Mouse (Mus musculus): Measurements from ENCODE around the gene Aste1. TPM values are rescaled to one million over a fixed set of nuclear protein-coding genes. Genes with fewer than 3 reads are reported as not detected.

Aste1 gene
- 10 to 100 TPM in 1 of 2 experiments, 1 to 10 TPM in 1; 9.4 to 11.0 TPM for total RNA-seq (2021)
- long read RNA-seq, partial matches to known transcripts: 3 of 14 reads
- long read RNA-seq, other reads (novel, unspliced or antisense): 9 of 14 reads

GRCm38 (mm10) chr9:105395218-105395627, at the start of gene Aste1, which contains the start of gene Nek11:
TSS of gene Aste1 (plus strand) at chr9:105395392.
TSS of gene Nek11 (minus strand) at chr9:105395524.
- peak; percentile 84 to 95 for DNase-seq (ENCODE audit: low spot score in 2 of 2)

- DNase-seq (ENCODE audit: low spot score in 2 of 2): peak in 1 of 2 experiments; percentile 26
Measured at GRCm38 (mm10) chr9:105348242-105349031, 46.8 kb upstream of the Aste1 start.

GRCm38 (mm10) chr9:105349034-105349433, 46.2 kb upstream of the Aste1 start:
- DNase-seq (ENCODE audit: low spot score in 2 of 2): peak in 1 of 2 experiments; percentile 54

DNA sequence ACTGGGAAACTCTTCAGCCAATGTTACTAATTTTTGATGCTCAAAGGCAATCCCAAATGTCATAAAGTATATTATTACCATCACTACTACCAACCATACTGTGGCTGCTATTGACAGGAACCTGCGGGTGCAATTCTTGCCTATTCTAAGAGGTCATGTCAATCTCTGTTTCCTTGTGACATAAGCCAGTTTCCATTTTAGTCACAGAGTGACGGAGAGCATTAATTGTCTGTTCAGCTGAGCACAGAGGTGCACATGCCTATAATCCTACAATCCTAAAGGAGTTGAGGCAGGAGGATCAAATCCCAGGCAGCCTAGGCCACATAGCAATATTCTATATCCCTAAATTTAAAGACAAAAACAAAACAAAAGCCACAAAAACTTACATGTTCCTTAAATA, 33.0 kb upstream of the Aste1 start:
- no peak for DNase-seq (ENCODE audit: low spot score in 2 of 2)

- DNase-seq (ENCODE audit: low spot score in 2 of 2): peak; percentile 66 to 84
Measured at GRCm38 (mm10) chr9:105363520-105364231, 31.5 kb upstream of the Aste1 start.

DNA sequence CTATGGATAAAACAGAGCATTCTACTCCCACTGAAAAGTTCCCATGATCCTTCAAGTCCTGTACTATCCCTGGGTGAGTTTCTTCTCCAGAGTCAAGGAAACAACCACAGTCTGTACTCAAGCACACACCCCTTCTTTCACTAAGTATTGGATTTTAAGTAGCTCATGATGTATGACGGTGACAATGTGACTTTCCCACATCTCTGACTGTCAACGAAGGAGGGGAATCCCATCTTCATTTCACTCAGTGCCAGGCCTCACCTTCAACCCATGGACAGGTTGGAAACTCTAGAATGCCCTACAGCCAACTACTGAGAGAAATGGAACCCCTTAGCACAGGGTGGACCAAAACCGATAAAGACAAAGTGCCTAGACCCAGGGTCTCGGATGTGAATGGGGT, 29.0 kb upstream of the Aste1 start:
- no peak for DNase-seq (ENCODE audit: low spot score in 2 of 2)

GRCm38 (mm10) chr9:105368605-105369004, 26.6 kb upstream of the Aste1 start:
- no peak for DNase-seq (ENCODE audit: low spot score in 2 of 2)

DNA sequence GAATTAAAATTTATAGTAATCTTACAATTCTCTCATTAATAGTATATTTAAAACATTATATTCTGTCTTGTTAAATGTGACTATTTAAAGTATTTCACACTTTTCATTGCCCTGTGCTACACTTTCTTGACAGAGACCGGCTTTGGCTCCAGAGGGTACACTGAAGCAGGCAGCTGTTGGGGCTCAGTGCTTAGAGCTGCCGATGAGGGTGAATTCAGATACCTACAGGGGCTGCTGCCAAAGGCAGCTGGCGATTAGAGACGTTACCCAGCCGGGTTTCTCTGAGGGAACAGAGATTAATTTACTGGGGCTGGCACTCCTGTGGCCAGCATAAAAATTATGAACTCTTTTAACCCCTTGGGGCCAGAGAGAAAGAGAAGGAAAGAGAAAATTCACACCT, 20.8 kb upstream of the Aste1 start:
- no peak for DNase-seq (ENCODE audit: low spot score in 2 of 2)

- DNase-seq (ENCODE audit: low spot score in 2 of 2): no peak
Measured at GRCm38 (mm10) chr9:105376411-105376810, 18.8 kb upstream of the Aste1 start.

DNA sequence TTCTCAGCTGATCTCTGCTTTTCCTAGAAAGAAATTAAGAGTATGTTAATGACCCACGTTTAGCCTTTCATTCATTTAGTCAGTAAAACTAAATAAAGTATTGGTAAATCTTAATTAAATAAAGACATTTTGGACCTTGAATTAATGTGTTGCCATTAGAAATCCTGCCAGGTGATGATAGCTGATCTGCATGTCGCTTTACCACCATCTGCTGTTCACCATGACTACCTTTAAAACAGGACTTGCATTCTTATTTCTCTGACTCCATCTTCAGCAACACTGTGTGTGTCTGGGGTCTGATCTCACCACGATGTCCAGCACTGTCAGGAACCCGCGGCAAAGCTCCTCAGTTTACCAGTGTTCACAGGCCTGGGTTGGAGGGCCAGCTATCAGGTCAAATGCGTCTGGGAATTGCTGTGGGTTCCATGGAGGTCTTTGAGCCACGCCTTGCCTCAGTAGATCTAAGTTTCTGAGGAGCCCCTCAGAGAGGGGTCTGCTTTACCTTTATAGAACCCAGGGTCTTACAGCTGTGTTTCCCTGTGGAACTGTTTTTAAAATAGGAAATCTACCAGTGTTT, 18.1 kb upstream of the Aste1 start:
- peak in 1 of 2 experiments; percentile 42 for DNase-seq (ENCODE audit: low spot score in 2 of 2)

GRCm38 (mm10) chr9:105377622-105378021, 17.6 kb upstream of the Aste1 start:
- no peak for DNase-seq (ENCODE audit: low spot score in 2 of 2)

DNA sequence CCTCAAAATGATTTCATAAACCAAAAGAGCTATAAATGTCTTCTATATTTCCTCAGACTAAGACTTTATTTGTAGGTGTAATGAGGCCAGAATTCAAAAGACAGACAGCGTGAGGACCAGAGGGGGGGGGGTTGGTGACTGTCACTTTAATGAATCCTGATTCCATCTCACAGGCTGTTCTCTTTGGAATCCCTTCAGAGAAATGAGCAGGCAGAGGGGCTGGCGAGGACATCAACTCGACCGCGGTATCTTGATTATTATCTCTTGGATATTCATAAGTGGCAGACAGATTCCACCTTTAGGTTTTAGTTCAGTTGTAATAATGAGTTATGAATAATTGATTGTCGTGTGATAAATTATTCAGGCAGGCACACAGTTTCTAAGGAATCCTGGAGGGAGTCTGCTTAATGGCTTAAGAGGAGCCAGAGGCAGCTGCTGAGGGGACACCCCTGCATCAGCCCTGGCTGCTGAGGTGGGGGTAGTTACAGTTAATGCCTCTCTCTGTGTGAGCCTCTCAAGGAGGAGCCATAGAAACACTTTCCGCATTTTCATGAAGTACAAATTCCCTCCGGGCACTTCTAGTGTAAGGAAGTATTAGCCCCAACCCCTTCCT, 15.6 kb upstream of the Aste1 start:
- no peak for DNase-seq (ENCODE audit: low spot score in 2 of 2)

DNA sequence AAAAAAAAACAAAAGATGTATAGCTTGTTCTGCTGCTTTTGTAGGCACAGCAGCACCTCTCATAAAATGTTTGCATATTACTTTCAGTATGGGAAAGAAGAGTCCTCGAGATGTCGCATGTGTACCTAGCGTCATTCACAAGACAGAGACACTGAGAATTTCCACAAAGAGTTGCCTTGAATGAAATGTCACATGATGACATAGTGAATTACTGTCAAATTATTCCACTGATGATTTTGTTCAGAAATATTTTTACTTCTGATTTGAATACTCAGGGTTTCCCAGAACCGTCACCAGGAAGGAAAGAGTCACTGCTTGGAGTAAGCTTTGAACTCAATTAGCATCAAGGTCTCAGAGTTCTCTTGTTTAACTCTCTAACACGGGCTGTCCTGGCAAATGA, 7.8 kb upstream of the Aste1 start:
- no peak for DNase-seq (ENCODE audit: low spot score in 2 of 2)

- DNase-seq (ENCODE audit: low spot score in 2 of 2): peak; percentile 57 to 86
Measured at GRCm38 (mm10) chr9:105389289-105389688, 5.9 kb upstream of the Aste1 start.

GRCm38 (mm10) chr9:105390616-105391015, 4.6 kb upstream of the Aste1 start:
- DNase-seq (ENCODE audit: low spot score in 2 of 2): no peak

GRCm38 (mm10) chr9:105394720-105395119, 472 bp upstream of the Aste1 start:
- no peak for DNase-seq (ENCODE audit: low spot score in 2 of 2)

DNA sequence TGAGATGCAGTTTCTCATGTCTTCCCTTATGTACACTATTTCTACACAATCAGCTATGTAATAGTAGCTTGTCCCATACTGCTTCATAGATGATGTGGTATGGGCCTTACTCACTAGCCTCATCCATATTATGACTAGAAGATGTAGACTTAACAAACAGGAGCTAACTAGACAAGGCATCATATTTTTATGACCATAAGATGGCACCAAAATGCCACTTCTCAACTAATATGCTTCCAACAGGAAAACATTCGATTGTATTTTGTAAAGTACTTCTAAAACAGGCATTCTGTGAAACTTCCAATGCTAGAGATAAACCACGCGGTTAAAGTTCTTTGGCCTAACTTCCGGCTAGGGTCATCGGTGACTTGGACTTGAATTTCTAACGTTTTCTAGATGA, 13.4 kb downstream of the Aste1 start:
- no peak for DNase-seq (ENCODE audit: low spot score in 2 of 2)

GRCm38 (mm10) chr9:105459032-105459431, 63.8 kb downstream of the Aste1 start:
- no peak for DNase-seq (ENCODE audit: low spot score in 2 of 2)

- DNase-seq (ENCODE audit: low spot score in 2 of 2): no peak
Measured at GRCm38 (mm10) chr9:105461496-105461895, 66.3 kb downstream of the Aste1 start.

All from layer of hippocampus, adult 18-20 months (tissue).